Mouse (Mus musculus): ENCODE data around the gene Ttc28. TPM values are rescaled to one million over a fixed set of nuclear protein-coding genes. Genes with fewer than 3 reads are reported as not detected.

Gene Ttc28
- polyA plus RNA-seq, 1 experiment = 14.4 TPM

DNA sequence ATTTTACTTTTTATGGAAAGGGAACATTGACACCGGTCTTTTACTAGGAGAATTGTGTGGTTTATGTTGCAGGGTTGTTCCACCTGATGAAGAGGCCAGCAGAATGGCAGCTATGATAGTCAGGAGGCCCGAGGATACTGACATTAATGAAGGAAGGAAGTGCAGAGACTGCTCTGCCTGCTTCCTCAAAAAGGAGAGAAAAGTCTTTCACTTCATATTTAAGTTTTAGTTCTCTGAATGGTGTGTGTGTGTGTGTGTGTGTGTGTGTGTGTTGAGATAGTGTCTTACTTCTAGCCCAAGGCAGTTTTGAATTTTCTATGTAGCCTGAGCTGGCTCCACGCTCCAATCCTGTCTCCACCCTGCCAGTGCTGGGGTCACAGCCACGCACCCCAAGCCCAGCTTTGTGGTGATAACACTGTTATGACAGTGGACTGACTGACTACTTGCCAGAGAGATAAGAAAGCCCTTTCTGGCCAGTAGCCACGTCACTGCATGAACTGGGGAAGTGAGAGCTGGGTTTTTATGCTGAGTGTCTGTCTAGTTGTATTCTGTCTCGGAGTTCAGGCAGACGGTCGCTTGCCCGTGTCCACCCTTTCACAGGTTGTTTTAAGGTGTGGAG lies 90.7 kb downstream of the Ttc28 start:
- H3K4me3 ChIP-seq (replicated peaks; ENCODE audit: extremely low read depth, low read depth, low read length) = no peak overlapping the region
- no peaks in the 10 kb centered on the region; the same call in 1 of the 2 replicates for H3K4me1 ChIP-seq (ENCODE audit: control insufficient read depth, insufficient read depth, low read length)
- WGBS = 45% methylated on average over 9 of the region's 9 CpGs
- TF ChIP-seq POLR2A (IDR thresholded peaks at IDR 0.05; ENCODE audit: borderline replicate concordance, extremely low read depth, low read depth, low read length) (no peak), CTCF (IDR thresholded peaks at IDR 0.05; ENCODE audit: insufficient read depth, low read length) (no peak)
- DNase-seq = no peak

DNA sequence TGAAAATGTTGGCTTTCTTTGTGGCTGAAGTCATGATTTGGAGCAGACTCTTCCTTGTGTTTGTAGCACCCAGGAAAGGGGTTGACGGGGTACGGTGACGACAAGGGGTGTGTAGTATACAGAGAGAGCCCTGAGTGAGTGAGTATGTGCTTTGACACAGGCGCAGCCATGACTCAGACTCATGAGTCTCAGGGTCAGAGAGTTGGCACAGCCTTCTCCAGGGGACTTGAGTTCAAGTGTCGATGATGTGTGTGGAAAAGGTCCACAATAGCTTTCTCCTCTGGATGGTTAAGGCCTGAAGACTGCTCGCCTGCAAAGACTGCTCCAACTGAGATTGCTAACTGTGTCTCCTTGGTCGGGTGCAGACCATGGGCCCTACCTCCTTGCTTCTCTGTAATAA lies 97.1 kb downstream of the Ttc28 start:
- Histone ChIP-seq H3K4me3 (replicated peaks; ENCODE audit: extremely low read depth, low read depth, low read length) (no peak overlapping the region), H3K4me1 (ENCODE audit: control insufficient read depth, insufficient read depth, low read length) (no peaks in the 10 kb centered on the region; the same call in 1 of the 2 replicates)
- WGBS = 75% methylated on average over 7 of the region's 7 CpGs
- TF ChIP-seq CTCF (IDR thresholded peaks at IDR 0.05; ENCODE audit: insufficient read depth, low read length) = no peak
- no peak for TF ChIP-seq POLR2A (IDR thresholded peaks at IDR 0.05; ENCODE audit: borderline replicate concordance, extremely low read depth, low read depth, low read length)
- DNase-seq = no peak

DNA sequence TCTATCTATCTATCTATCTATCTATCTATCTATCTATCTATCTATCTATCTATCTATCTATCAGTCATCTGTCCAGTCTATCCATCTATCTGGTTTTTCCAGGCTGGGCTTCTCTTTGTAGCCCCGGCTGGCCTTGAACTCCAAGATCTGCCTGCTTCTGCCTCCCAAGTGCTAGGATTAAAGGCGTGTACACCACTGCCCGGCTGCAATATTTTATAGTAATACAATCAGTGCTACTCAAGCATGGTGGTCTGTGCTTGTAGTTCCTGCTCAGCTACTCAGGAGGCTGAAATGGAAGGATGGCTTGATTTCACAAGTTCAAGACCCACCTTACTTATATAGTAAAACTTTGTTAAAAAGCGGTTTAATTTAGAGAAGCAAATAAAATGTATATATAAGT lies 98.2 kb downstream of the Ttc28 start:
- Histone ChIP-seq H3K4me1 (ENCODE audit: control insufficient read depth, insufficient read depth, low read length) (peaks cover 2% of the 10 kb centered on the region), H3K4me3 (replicated peaks; ENCODE audit: extremely low read depth, low read depth, low read length) (no peak overlapping the region)
- no peak for TF ChIP-seq CTCF (IDR thresholded peaks at IDR 0.05; ENCODE audit: insufficient read depth, low read length)
- DNase-seq = no peak
- 87% methylated on average over 4 of the region's 4 CpGs for WGBS

DNA sequence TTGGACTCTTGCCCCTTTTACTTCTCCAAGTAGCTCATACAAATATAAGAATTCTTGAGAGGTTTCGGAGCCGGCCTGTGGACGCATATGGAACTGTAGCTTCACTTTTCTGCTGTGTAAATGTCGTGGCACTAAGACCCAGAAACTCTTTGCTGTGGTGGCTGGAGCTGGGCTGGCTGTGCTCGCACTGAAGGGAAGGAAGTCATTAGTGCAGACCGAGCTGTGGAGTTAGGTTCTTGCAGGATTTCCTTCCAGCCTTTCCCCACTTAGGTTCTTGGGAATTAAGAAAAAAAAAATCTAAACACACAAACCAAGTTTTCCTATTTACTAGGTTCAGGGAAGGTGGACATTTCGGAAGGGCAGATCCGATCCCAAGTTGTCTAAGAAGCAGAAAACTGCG lies 98.9 kb downstream of the Ttc28 start:
- TF ChIP-seq CTCF (IDR thresholded peaks at IDR 0.05; ENCODE audit: insufficient read depth, low read length) (0 out of 2 replicates have a peak, but pooled peaks have one; percentile 5), POLR2A (IDR thresholded peaks at IDR 0.05; ENCODE audit: borderline replicate concordance, extremely low read depth, low read depth, low read length) (peak; percentile 92; the same call in 1 of the 2 replicates)
- peak; percentile 61 for DNase-seq
- H3K4me1 ChIP-seq (ENCODE audit: control insufficient read depth, insufficient read depth, low read length) = peaks cover 5% of the 10 kb centered on the region
- WGBS = under 1% methylated on average over 9 of the region's 9 CpGs
- peak overlapping the region; percentile 71 for H3K4me3 ChIP-seq (replicated peaks; ENCODE audit: extremely low read depth, low read depth, low read length)

DNA sequence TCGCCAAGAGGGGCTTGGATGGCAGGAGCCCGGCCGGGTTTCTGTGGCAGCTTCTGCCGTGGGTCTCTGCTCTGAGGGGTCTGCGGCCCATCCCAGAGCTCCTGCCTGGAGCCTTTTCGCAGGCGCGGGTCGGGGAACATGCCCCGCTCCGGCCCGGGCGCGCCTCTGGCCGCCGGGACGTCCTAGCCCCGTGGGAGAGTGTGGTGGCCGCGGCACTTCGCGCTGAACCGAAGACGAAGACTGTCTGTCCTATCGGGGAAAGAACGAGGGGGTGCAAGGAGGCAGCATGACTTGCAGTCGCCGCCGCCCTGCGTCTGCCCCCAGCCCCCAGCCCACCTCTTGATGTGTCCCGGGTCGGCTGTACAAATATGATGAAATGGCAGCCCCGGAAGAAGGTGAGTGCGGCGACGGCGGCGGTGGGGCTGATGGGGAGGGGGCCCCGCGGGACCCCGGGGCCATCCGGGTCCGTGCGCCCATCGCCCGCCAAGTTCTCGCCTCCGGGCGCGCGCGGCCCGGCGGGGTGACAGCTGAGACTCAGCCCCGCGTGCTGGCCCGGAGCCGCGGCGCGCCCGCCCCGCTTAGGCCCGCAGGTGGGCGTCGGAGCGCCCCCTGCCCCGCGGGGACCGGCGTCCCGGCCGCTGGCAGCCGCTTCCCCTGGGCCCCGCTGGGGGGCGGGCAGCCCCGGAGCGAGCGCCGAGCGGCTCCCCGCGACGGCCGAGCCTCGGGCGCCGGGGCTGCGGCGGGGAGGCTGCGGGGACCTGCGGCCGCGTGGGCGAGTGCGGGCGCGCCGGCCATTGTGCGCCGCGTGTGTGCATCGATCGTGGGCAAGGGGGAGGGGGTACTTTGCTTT lies 99.6 kb downstream of the Ttc28 start:
- H3K4me3 ChIP-seq (replicated peaks; ENCODE audit: extremely low read depth, low read depth, low read length) = peak overlapping the region; percentile 71
- under 1% methylated on average over 99 of the region's 104 CpGs for WGBS
- DNase-seq = peak; percentile 59
- peaks cover 5% of the 10 kb centered on the region for H3K4me1 ChIP-seq (ENCODE audit: control insufficient read depth, insufficient read depth, low read length)
- TF ChIP-seq CTCF (IDR thresholded peaks at IDR 0.05; ENCODE audit: insufficient read depth, low read length) (no peak), POLR2A (IDR thresholded peaks at IDR 0.05; ENCODE audit: borderline replicate concordance, extremely low read depth, low read depth, low read length) (no peak)

DNA sequence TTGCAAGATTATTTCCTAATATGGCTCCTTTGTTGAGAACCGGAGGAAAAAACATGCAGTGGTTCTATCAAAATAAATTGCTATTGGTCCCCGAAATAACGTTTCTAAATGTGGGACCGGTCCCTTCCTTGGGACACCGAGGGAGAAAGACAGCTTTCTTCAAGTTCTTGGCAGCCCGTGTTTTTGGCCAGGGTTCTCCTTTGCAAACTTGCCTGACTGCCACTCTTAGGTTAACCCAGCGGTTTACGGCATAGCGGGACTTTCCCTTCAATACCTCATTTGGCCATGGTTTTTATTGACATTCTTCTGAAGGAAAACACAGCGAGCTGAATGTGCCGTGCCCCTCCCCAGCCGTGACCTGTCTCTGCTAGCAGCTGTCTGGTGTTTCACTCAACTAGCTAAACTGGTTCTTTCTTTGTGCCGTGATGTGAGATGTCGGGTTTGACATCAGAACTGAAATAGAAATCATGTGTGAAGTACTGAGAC lies 100.3 kb downstream of the Ttc28 start:
- Histone ChIP-seq H3K4me3 (replicated peaks; ENCODE audit: extremely low read depth, low read depth, low read length) (peak overlapping the region; percentile 71), H3K4me1 (ENCODE audit: control insufficient read depth, insufficient read depth, low read length) (peaks cover 5% of the 10 kb centered on the region)
- DNase-seq = no peak
- WGBS = under 1% methylated on average over 14 of the region's 14 CpGs
- TF ChIP-seq CTCF (IDR thresholded peaks at IDR 0.05; ENCODE audit: insufficient read depth, low read length) = no peak
- no peak for TF ChIP-seq POLR2A (IDR thresholded peaks at IDR 0.05; ENCODE audit: borderline replicate concordance, extremely low read depth, low read depth, low read length)

DNA sequence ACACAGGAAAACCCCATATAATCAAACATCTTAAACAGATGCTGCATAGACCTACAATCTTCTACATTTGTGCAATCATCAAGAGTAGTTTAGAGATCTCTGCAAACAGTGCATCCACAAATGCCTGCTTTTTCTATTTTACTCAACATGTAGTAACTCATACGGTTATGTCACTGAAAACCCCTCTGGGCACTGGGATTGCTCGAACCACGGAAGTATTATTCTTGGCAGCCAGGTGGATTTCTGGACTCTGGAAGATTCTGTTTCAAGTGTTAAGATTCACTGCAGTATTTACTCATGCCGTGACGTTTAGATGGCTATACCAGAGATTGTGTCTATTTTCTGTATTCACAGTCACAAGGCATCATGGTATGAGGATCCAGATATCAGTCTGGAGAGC lies 101.0 kb downstream of the Ttc28 start:
- 30% methylated on average over 5 of the region's 5 CpGs for WGBS

DNA sequence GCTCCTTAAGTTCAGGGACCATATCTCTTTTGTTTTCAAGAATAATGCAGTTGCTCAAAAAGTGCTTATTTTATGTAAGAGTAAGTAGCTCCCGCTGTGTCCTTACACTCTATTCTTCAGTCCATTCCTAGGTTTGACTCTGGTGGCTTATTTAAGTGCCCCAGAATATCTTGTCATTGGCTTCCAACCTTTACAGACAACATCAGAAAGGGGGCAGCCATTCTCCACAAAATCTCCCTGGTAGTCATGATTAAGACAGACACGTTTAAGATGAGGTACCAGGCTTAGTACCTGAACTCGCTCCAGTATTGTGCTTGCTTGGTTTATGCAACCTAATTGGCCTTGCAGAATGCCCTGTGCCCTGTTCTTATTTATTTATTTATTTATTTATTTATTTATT lies 102.8 kb downstream of the Ttc28 start:
- Histone ChIP-seq H3K4me3 (replicated peaks; ENCODE audit: extremely low read depth, low read depth, low read length) (no peak overlapping the region), H3K4me1 (ENCODE audit: control insufficient read depth, insufficient read depth, low read length) (peaks cover 5% of the 10 kb centered on the region)
- DNase-seq = no peak
- TF ChIP-seq CTCF (IDR thresholded peaks at IDR 0.05; ENCODE audit: insufficient read depth, low read length) = no peak
- TF ChIP-seq POLR2A (IDR thresholded peaks at IDR 0.05; ENCODE audit: borderline replicate concordance, extremely low read depth, low read depth, low read length) = no peak
- 59% methylated on average over 3 of the region's 3 CpGs for WGBS

More for the DNA sequence above, 101.0 kb downstream of the Ttc28 start:
- peaks cover 5% of the 10 kb centered on the region for H3K4me1 ChIP-seq (ENCODE audit: control insufficient read depth, insufficient read depth, low read length)
- TF ChIP-seq POLR2A (IDR thresholded peaks at IDR 0.05; ENCODE audit: borderline replicate concordance, extremely low read depth, low read depth, low read length) (no peak), CTCF (IDR thresholded peaks at IDR 0.05; ENCODE audit: insufficient read depth, low read length) (no peak)
- no peak for DNase-seq
- no peak overlapping the region for H3K4me3 ChIP-seq (replicated peaks; ENCODE audit: extremely low read depth, low read depth, low read length)

DNA sequence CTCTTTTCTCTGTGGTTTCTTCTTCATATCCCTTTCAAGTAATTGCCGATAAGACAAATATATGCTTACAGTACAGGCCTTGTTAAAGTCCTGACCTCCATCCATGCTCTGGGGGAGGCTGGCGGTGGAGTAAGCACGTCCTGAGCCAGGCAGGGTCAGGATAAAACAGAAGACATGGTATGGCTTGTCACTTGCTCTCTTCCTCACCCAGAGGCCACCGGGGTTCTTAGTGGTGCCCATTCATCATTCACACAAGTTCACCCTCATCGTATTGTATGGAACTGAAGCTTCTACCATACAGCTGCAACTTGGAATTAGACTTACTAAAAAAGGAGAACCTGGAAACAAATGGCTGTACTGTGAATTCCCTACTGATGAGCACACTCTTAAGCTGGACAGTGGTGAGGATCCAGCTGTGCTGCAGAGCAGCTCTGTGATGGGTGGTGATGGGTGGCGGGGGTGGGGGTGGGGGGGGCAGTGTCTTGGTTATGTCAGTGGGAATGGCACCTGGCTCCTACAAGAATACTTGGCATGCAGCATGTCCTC lies 104.6 kb downstream of the Ttc28 start:
- no peak overlapping the region for H3K4me3 ChIP-seq (replicated peaks; ENCODE audit: extremely low read depth, low read depth, low read length)
- TF ChIP-seq CTCF (IDR thresholded peaks at IDR 0.05; ENCODE audit: insufficient read depth, low read length) (no peak), POLR2A (IDR thresholded peaks at IDR 0.05; ENCODE audit: borderline replicate concordance, extremely low read depth, low read depth, low read length) (no peak)
- no peak for DNase-seq
- peaks cover 5% of the 10 kb centered on the region for H3K4me1 ChIP-seq (ENCODE audit: control insufficient read depth, insufficient read depth, low read length)
- 70% methylated on average over 6 of the region's 6 CpGs for WGBS
